Comparison of ENCODE assay signal across 21 mouse cellular contexts in genomic region chr7:25729396-25729795, GRCm38 (mm10). TPM values are rescaled to one million over a fixed set of nuclear protein-coding genes. Genes with fewer than 3 reads are reported as not detected.
DNase-seq lines count a peak whose midpoint lies in the region; ATAC-seq and TF ChIP-seq lines count a peak whose summit lies in the region.
"Had no signal": no experiment of that assay in that cellular context is flagged by ENCODE, and none has a peak within 500 bp of the region (broad histone marks: within the 10 kb centered on the region; RNA-seq: fewer than 3 reads in every experiment).

No protein-coding gene starts in this region.

- no peak for TF ChIP-seq CTCF in liver, postnatal 0 days (IDR thresholded peaks at IDR 0.05; ENCODE audit: low read depth)
- TF ChIP-seq CTCF in bone marrow macrophage, adult 2 months (IDR thresholded peaks at IDR 0.05; ENCODE audit: low read depth, low read length), result no peak

- intact Hi-C loops in heart, postnatal 25 days (cut with DNase I), result no loop called here

- H3K27me3 ChIP-seq in heart, embryonic 12.5 days (replicated peaks), result no peaks in the 10 kb centered on the region
- no peaks in the 10 kb centered on the region for H3K27me3 ChIP-seq in liver, postnatal 0 days (ENCODE audit: insufficient read depth, low read length)
- H3K27me3 ChIP-seq in liver, embryonic 11.5 days (replicated peaks; ENCODE audit: control insufficient read depth, insufficient read depth, low read length), result no peaks in the 10 kb centered on the region
- H3K27me3 ChIP-seq: hindbrain, embryonic 13.5 days; stomach, embryonic 15.5 days had no signal

- 35% methylated on average over 2 of the region's 2 CpGs for WGBS in heart, embryonic 12.5 days
- 59% methylated on average over 2 of the region's 2 CpGs for WGBS in liver, postnatal 0 days (ENCODE audit: insufficient replicate concordance)
- WGBS in liver, embryonic 11.5 days, result 37% methylated on average over 2 of the region's 2 CpGs

- no peak for DNase-seq in heart, postnatal 25 days (ENCODE audit: low spot score)
- no peak for DNase-seq in liver, postnatal 0 days
- DNase-seq in liver, embryonic 11.5 days (ENCODE audit: low spot score), result no peak
- DNase-seq in layer of hippocampus, adult 9-11 months, result no peak
- no peak for DNase-seq in layer of hippocampus, postnatal 25 days (ENCODE audit: extremely low spot score in 1 of 2, low spot score in 1 of 2)
- DNase-seq: adrenal gland, postnatal 25 days; cerebellum, adult 18-20 months; kidney, adult 2 months; left cerebral cortex, postnatal 4 days; right cerebral cortex, postnatal 25 days; thymus, adult 2 months had no signal

- H3K4me2 ChIP-seq in heart, embryonic 12.5 days, result no peak overlapping the region
- no peak overlapping the region for H3K4me2 ChIP-seq in liver, postnatal 0 days (ENCODE audit: low read depth, low read length)
- H3K4me2 ChIP-seq in liver, embryonic 11.5 days, result no peak overlapping the region
- H3K4me2 ChIP-seq: hindbrain, embryonic 13.5 days; stomach, embryonic 15.5 days had no signal

- peak; percentile 48; the same call in 1 of the 2 replicates for ATAC-seq in heart, embryonic 12.5 days (ENCODE audit: insufficient number of reproducible peaks, low FRiP score)
- peak; percentile 33; the same call in 1 of the 2 replicates for ATAC-seq in liver, postnatal 0 days
- no peak for ATAC-seq in liver, embryonic 11.5 days (replicated peaks; ENCODE audit: low FRiP score)
- peak; percentile 14; the same call in 1 of the 2 replicates for ATAC-seq in megakaryocyte progenitor cell, adult 5-6 weeks (replicated peaks; ENCODE audit: poor library complexity)
- ATAC-seq: forebrain, embryonic 14.5 days; inflammation-experienced regulatory T-cells, adult 6 months had no signal

- H3K36me3 ChIP-seq in heart, embryonic 12.5 days, result peaks cover 94% of the 10 kb centered on the region
- peaks cover 97% of the 10 kb centered on the region for H3K36me3 ChIP-seq in liver, postnatal 0 days (replicated peaks; ENCODE audit: insufficient read depth, low read length)
- peaks cover 90% of the 10 kb centered on the region for H3K36me3 ChIP-seq in liver, embryonic 11.5 days (ENCODE audit: control insufficient read depth, insufficient read depth, low read length)

- H3K9me3 ChIP-seq in heart, embryonic 12.5 days (replicated peaks), result no peaks in the 10 kb centered on the region
- no peaks in the 10 kb centered on the region for H3K9me3 ChIP-seq in liver, postnatal 0 days (ENCODE audit: low read length)
- no peaks in the 10 kb centered on the region for H3K9me3 ChIP-seq in liver, embryonic 11.5 days (ENCODE audit: control insufficient read depth, low read length)
- H3K9me3 ChIP-seq: hindbrain, embryonic 13.5 days; stomach, embryonic 15.5 days had no signal

- no peak overlapping the region for H3K9ac ChIP-seq in heart, embryonic 12.5 days
- H3K9ac ChIP-seq in liver, postnatal 0 days (replicated peaks), result no peak overlapping the region
- H3K9ac ChIP-seq in liver, embryonic 11.5 days (ENCODE audit: low read depth, low read length), result no peak overlapping the region
- H3K9ac ChIP-seq: hindbrain, embryonic 13.5 days; liver, embryonic 14.5 days; stomach, embryonic 15.5 days had no signal

- no peak for TF ChIP-seq EP300 in liver, postnatal 0 days (IDR thresholded peaks at IDR 0.05; ENCODE audit: low read depth)

- TF ChIP-seq POLR2A in bone marrow macrophage, adult 2 months (IDR thresholded peaks at IDR 0.05; ENCODE audit: borderline replicate concordance, low read depth, low read length), result no peak

- H3K4me3 ChIP-seq in heart, embryonic 12.5 days, result no peak overlapping the region
- no peak overlapping the region for H3K4me3 ChIP-seq in liver, postnatal 0 days (ENCODE audit: low read depth, low read length)
- no peak overlapping the region for H3K4me3 ChIP-seq in liver, embryonic 11.5 days (ENCODE audit: low read depth, low read length)
- no peak overlapping the region for H3K4me3 ChIP-seq in bone marrow macrophage, adult 2 months (ENCODE audit: insufficient read depth, low read length)
- H3K4me3 ChIP-seq: hindbrain, embryonic 13.5 days; layer of hippocampus, adult 2 months; left cerebral cortex, adult 2 months; stomach, embryonic 15.5 days had no signal

- no peak overlapping the region for H3K27ac ChIP-seq in heart, embryonic 12.5 days (ENCODE audit: poor library complexity, severe bottlenecking)
- H3K27ac ChIP-seq in liver, postnatal 0 days (ENCODE audit: low read depth), result no peak overlapping the region
- H3K27ac ChIP-seq in liver, embryonic 11.5 days (ENCODE audit: low read depth, low read length), result no peak overlapping the region
- H3K27ac ChIP-seq in bone marrow macrophage, adult 2 months (ENCODE audit: insufficient read depth, low read depth, low read length), result peak overlapping the region; percentile 95
- H3K27ac ChIP-seq: hindbrain, embryonic 13.5 days; layer of hippocampus, adult 2 months; left cerebral cortex, adult 2 months; liver, embryonic 14.5 days; stomach, embryonic 15.5 days had no signal

- H3K4me1 ChIP-seq in heart, embryonic 12.5 days (replicated peaks), result 0 out of 2 replicates have a peak, but pooled peaks cover 6% of the 10 kb centered on the region
- H3K4me1 ChIP-seq in liver, postnatal 0 days (ENCODE audit: insufficient read depth), result no peaks in the 10 kb centered on the region
- no peaks in the 10 kb centered on the region; the same call in 1 of the 2 replicates for H3K4me1 ChIP-seq in liver, embryonic 11.5 days (replicated peaks; ENCODE audit: control insufficient read depth, insufficient read depth, low read length)
- H3K4me1 ChIP-seq in bone marrow macrophage, adult 2 months (ENCODE audit: control insufficient read depth, insufficient read depth, low read length), result peaks cover 50% of the 10 kb centered on the region
- H3K4me1 ChIP-seq: stomach, embryonic 15.5 days had no signal

RNA-seq across cellular contexts. Expression of gene Ccdc97, which starts 10.5 kb away (rescaled TPM):
- 24.6 and 25.9 TPM in 2 replicates for polyA plus RNA-seq in heart, embryonic 12.5 days (2016; fragmentation: Nextera tagmentation; extraction: Ambion mirVana)
- total RNA-seq in heart, postnatal 25 days (2021), result 10 to 100 TPM; 50.3 to 52.7 TPM
- polyA plus RNA-seq in liver, postnatal 0 days (2015; fragmentation: Nextera tagmentation; extraction: Ambion mirVana), result 6.7 and 6.8 TPM in 2 replicates
- polyA plus RNA-seq in liver, embryonic 11.5 days (2014; fragmentation: Nextera tagmentation; extraction: Ambion mirVana), result 33.2 and 33.9 TPM in 2 replicates
- polyA plus RNA-seq in bone marrow macrophage, adult 2 months (2012; ENCODE audit: insufficient read depth, insufficient read length, missing spikeins), result 40.0 and 44.7 TPM in 2 replicates
- total RNA-seq in megakaryocyte progenitor cell, adult 5-6 weeks (2015), result 25.1 and 27.4 TPM in 2 replicates
- 10.5 and 18.3 TPM in 2 replicates for total RNA-seq in megakaryocyte progenitor cell, adult 5-6 weeks (2017)
- 10 to 100 TPM; 54.6 to 58.5 TPM for total RNA-seq in layer of hippocampus, postnatal 25 days (2021)

RNA-seq across cellular contexts. Expression of gene Hnrnpul1, which starts 25.2 kb away (rescaled TPM):
- 57.0 and 60.9 TPM in 2 replicates for polyA plus RNA-seq in heart, embryonic 12.5 days (2016; fragmentation: Nextera tagmentation; extraction: Ambion mirVana)
- total RNA-seq in heart, postnatal 25 days (2021), result 10 to 100 TPM; 77.8 TPM
- polyA plus RNA-seq in liver, postnatal 0 days (2015; fragmentation: Nextera tagmentation; extraction: Ambion mirVana), result 21.4 and 22.6 TPM in 2 replicates
- polyA plus RNA-seq in liver, embryonic 11.5 days (2014; fragmentation: Nextera tagmentation; extraction: Ambion mirVana), result 67.2 and 68.6 TPM in 2 replicates
- 109 and 123 TPM in 2 replicates for polyA plus RNA-seq in bone marrow macrophage, adult 2 months (2012; ENCODE audit: insufficient read depth, insufficient read length, missing spikeins)
- 132 and 135 TPM in 2 replicates for total RNA-seq in megakaryocyte progenitor cell, adult 5-6 weeks (2015)
- total RNA-seq in megakaryocyte progenitor cell, adult 5-6 weeks (2017), result 126 and 141 TPM in 2 replicates
- total RNA-seq in layer of hippocampus, postnatal 25 days (2021), result 100 to 1,000 TPM; 103 to 114 TPM

RNA-seq across cellular contexts. Expression of gene Tgfb1, which starts 42.6 kb away (rescaled TPM):
- polyA plus RNA-seq in heart, embryonic 12.5 days (2016; fragmentation: Nextera tagmentation; extraction: Ambion mirVana), result 5.1 and 5.6 TPM in 2 replicates
- 10 to 100 TPM; 23.8 to 24.5 TPM for total RNA-seq in heart, postnatal 25 days (2021)
- 5.1 and 6.1 TPM in 2 replicates for polyA plus RNA-seq in liver, postnatal 0 days (2015; fragmentation: Nextera tagmentation; extraction: Ambion mirVana)
- 14.4 and 16.4 TPM in 2 replicates for polyA plus RNA-seq in liver, embryonic 11.5 days (2014; fragmentation: Nextera tagmentation; extraction: Ambion mirVana)
- polyA plus RNA-seq in bone marrow macrophage, adult 2 months (2012; ENCODE audit: insufficient read depth, insufficient read length, missing spikeins), result 287 and 354 TPM in 2 replicates
- total RNA-seq in megakaryocyte progenitor cell, adult 5-6 weeks (2015), result 237 and 286 TPM in 2 replicates
- total RNA-seq in megakaryocyte progenitor cell, adult 5-6 weeks (2017), result 35.7 and 35.8 TPM in 2 replicates
- 1 to 10 TPM; 7.0 to 8.6 TPM for total RNA-seq in layer of hippocampus, postnatal 25 days (2021)

RNA-seq across cellular contexts. Expression of gene B9d2, which starts 48.8 kb away (rescaled TPM):
- polyA plus RNA-seq in heart, embryonic 12.5 days (2016; fragmentation: Nextera tagmentation; extraction: Ambion mirVana), result 22.8 and 25.9 TPM in 2 replicates
- 10 to 100 TPM in 1 of 2 experiments, 1 to 10 TPM in 1; 8.3 to 10.9 TPM for total RNA-seq in heart, postnatal 25 days (2021)
- 15.0 and 16.0 TPM in 2 replicates for polyA plus RNA-seq in liver, postnatal 0 days (2015; fragmentation: Nextera tagmentation; extraction: Ambion mirVana)
- 38.2 and 40.9 TPM in 2 replicates for polyA plus RNA-seq in liver, embryonic 11.5 days (2014; fragmentation: Nextera tagmentation; extraction: Ambion mirVana)
- 18.3 and 19.2 TPM in 2 replicates for polyA plus RNA-seq in bone marrow macrophage, adult 2 months (2012; ENCODE audit: insufficient read depth, insufficient read length, missing spikeins)
- total RNA-seq in megakaryocyte progenitor cell, adult 5-6 weeks (2015), result 34.4 and 38.7 TPM in 2 replicates
- total RNA-seq in megakaryocyte progenitor cell, adult 5-6 weeks (2017), result 38.2 and 39.8 TPM in 2 replicates
- total RNA-seq in layer of hippocampus, postnatal 25 days (2021), result 10 to 100 TPM; 25.2 to 25.7 TPM

RNA-seq across cellular contexts. Expression of gene Tmem91, which starts 54.4 kb away (rescaled TPM):
- polyA plus RNA-seq in heart, embryonic 12.5 days (2016; fragmentation: Nextera tagmentation; extraction: Ambion mirVana), result 0.86 and 1.1 TPM in 2 replicates
- not detected for total RNA-seq in heart, postnatal 25 days (2021)
- polyA plus RNA-seq in liver, postnatal 0 days (2015; fragmentation: Nextera tagmentation; extraction: Ambion mirVana), result 0.58 and 0.76 TPM in 2 replicates
- polyA plus RNA-seq in liver, embryonic 11.5 days (2014; fragmentation: Nextera tagmentation; extraction: Ambion mirVana), result 2.5 and 3.3 TPM in 2 replicates
- polyA plus RNA-seq in bone marrow macrophage, adult 2 months (2012; ENCODE audit: insufficient read depth, insufficient read length, missing spikeins), result 0.87 TPM in 1 of 2 replicates, not detected in the other
- total RNA-seq in megakaryocyte progenitor cell, adult 5-6 weeks (2015), result 0.69 and 1.0 TPM in 2 replicates
- not detected in 2 replicates for total RNA-seq in megakaryocyte progenitor cell, adult 5-6 weeks (2017)
- total RNA-seq in layer of hippocampus, postnatal 25 days (2021), result 10 to 100 TPM; 12.7 to 16.5 TPM
- total RNA-seq: adrenal gland, postnatal 25 days had no signal

Comparison
In these comparisons a context has a peak if more than half of its experiments do, and no peak if none do; other contexts are left out.
1. RNA of gene Tgfb1, which starts 42.6 kb away (polyA plus RNA-seq): 287 to 354 TPM in bone marrow macrophage, adult 2 months; 14.4 to 16.4 TPM in liver, embryonic 11.5 days, 5.1 to 6.1 TPM in liver, postnatal 0 days and 5.1 to 5.6 TPM in heart, embryonic 12.5 days; every median in the first group is over 10 times any median in the second.